ENCODE assay signal across 8 mouse cellular contexts in genomic region chr7:130719931-130720598, GRCm38 (mm10). TPM values are rescaled to one million over a fixed set of nuclear protein-coding genes. Genes with fewer than 3 reads are reported as not detected.
DNase-seq lines count a peak whose midpoint lies in the region; ATAC-seq and TF ChIP-seq lines count a peak whose summit lies in the region.

No protein-coding gene starts in this region.

- H3K4me3 ChIP-seq in lung, embryonic 16.5 days (ENCODE audit: low read length) = no peak overlapping the region
- H3K4me3 ChIP-seq in lung, postnatal 0 days (ENCODE audit: low read depth, low read length) = no peak overlapping the region
- no peak overlapping the region for H3K4me3 ChIP-seq in hindbrain, embryonic 11.5 days (ENCODE audit: low read depth, low read length)
- H3K4me3 ChIP-seq in stomach, embryonic 16.5 days (replicated peaks; ENCODE audit: low read length) = no peak overlapping the region

- no peak overlapping the region for H3K9ac ChIP-seq in lung, embryonic 16.5 days (ENCODE audit: low read length)
- no peak overlapping the region for H3K9ac ChIP-seq in lung, postnatal 0 days (replicated peaks; ENCODE audit: low read depth)
- H3K9ac ChIP-seq in hindbrain, embryonic 11.5 days (ENCODE audit: low read depth, low read length) = no peak overlapping the region; the same call in 1 of the 2 replicates
- H3K9ac ChIP-seq in stomach, embryonic 16.5 days (ENCODE audit: low read length) = no peak overlapping the region; the same call in 1 of the 2 replicates

- H3K27ac ChIP-seq in lung, embryonic 16.5 days (ENCODE audit: low read length) = peak overlapping the region; percentile 64
- no peak overlapping the region for H3K27ac ChIP-seq in lung, postnatal 0 days (ENCODE audit: low read length)
- peak overlapping the region; percentile 39 for H3K27ac ChIP-seq in hindbrain, embryonic 11.5 days (ENCODE audit: low read depth, low read length)
- peak overlapping the region; percentile 54 for H3K27ac ChIP-seq in stomach, embryonic 16.5 days (ENCODE audit: low read length)

- H3K27me3 ChIP-seq in lung, embryonic 16.5 days (ENCODE audit: control insufficient read depth, insufficient read depth, low read depth, low read length) = no peaks in the 10 kb centered on the region
- no peaks in the 10 kb centered on the region for H3K27me3 ChIP-seq in lung, postnatal 0 days (replicated peaks; ENCODE audit: insufficient read depth, low read length)
- H3K27me3 ChIP-seq in hindbrain, embryonic 11.5 days (ENCODE audit: control insufficient read depth, insufficient read depth, low read length) = no peaks in the 10 kb centered on the region
- H3K27me3 ChIP-seq in stomach, embryonic 16.5 days (ENCODE audit: control insufficient read depth, insufficient read depth, low read length) = no peaks in the 10 kb centered on the region

- H3K9me3 ChIP-seq in lung, embryonic 16.5 days (ENCODE audit: control insufficient read depth, low read length) = no peaks in the 10 kb centered on the region
- H3K9me3 ChIP-seq in lung, postnatal 0 days (ENCODE audit: low read length) = no peaks in the 10 kb centered on the region
- no peaks in the 10 kb centered on the region for H3K9me3 ChIP-seq in hindbrain, embryonic 11.5 days (ENCODE audit: control insufficient read depth, low read length)
- H3K9me3 ChIP-seq in stomach, embryonic 16.5 days (replicated peaks; ENCODE audit: control insufficient read depth, low read length) = no peaks in the 10 kb centered on the region

- 25% methylated on average over 16 of the region's 16 CpGs for WGBS in lung, embryonic 16.5 days
- 32% methylated on average over 16 of the region's 16 CpGs for WGBS in lung, postnatal 0 days
- WGBS in hindbrain, embryonic 11.5 days = 14% methylated on average over 16 of the region's 16 CpGs
- 38% methylated on average over 16 of the region's 16 CpGs for WGBS in stomach, embryonic 16.5 days

- no peak for TF ChIP-seq EP300 in lung, postnatal 0 days (IDR thresholded peaks at IDR 0.05)

- H3K4me2 ChIP-seq in lung, embryonic 16.5 days (ENCODE audit: low read depth, low read length) = no peak overlapping the region
- no peak overlapping the region for H3K4me2 ChIP-seq in lung, postnatal 0 days (replicated peaks; ENCODE audit: low read depth, low read length)
- no peak overlapping the region; the same call in 1 of the 2 replicates for H3K4me2 ChIP-seq in hindbrain, embryonic 11.5 days (replicated peaks; ENCODE audit: low read depth, low read length)
- peak overlapping the region; percentile 32 for H3K4me2 ChIP-seq in stomach, embryonic 16.5 days (ENCODE audit: low read depth, low read length)

- DNase-seq in lung, postnatal 0 days (ENCODE audit: low spot score) = no peak
- DNase-seq in hindbrain, embryonic 11.5 days (ENCODE audit: low spot score) = no peak
- DNase-seq in kidney, postnatal 25 days = peak; percentile 20 to 51
- DNase-seq in right cerebral cortex, postnatal 4 days = no peak
- DNase-seq in lung, postnatal 10 days = no peak
- DNase-seq in liver = no peak

- H3K4me1 ChIP-seq in lung, embryonic 16.5 days (replicated peaks; ENCODE audit: control insufficient read depth, insufficient read depth, low read length) = peaks cover 5% of the 10 kb centered on the region; the same call in 1 of the 2 replicates
- H3K4me1 ChIP-seq in lung, postnatal 0 days (ENCODE audit: insufficient read depth, low read depth, low read length) = no peaks in the 10 kb centered on the region
- H3K4me1 ChIP-seq in hindbrain, embryonic 11.5 days (replicated peaks; ENCODE audit: control insufficient read depth, insufficient read depth, low read length) = 0 out of 2 replicates have a peak, but pooled peaks cover 3% of the 10 kb centered on the region
- H3K4me1 ChIP-seq in stomach, embryonic 16.5 days (ENCODE audit: control insufficient read depth, insufficient read depth, low read length) = peaks cover 9% of the 10 kb centered on the region; the same call in 1 of the 2 replicates

- H3K36me3 ChIP-seq in lung, embryonic 16.5 days (ENCODE audit: control insufficient read depth, insufficient read depth, low read length) = peaks cover 2% of the 10 kb centered on the region; the same call in 1 of the 2 replicates
- no peaks in the 10 kb centered on the region for H3K36me3 ChIP-seq in lung, postnatal 0 days (ENCODE audit: insufficient read depth, low read length)
- peaks cover 3% of the 10 kb centered on the region; the same call in 1 of the 2 replicates for H3K36me3 ChIP-seq in hindbrain, embryonic 11.5 days (ENCODE audit: control insufficient read depth, insufficient read depth, low read length)
- peaks cover 3% of the 10 kb centered on the region; the same call in 1 of the 2 replicates for H3K36me3 ChIP-seq in stomach, embryonic 16.5 days (ENCODE audit: control insufficient read depth, insufficient read depth, low read length)

- TF ChIP-seq CTCF in lung, postnatal 0 days (IDR thresholded peaks at IDR 0.05) = no peak

- peak; percentile 46; the same call in 1 of the 2 replicates for ATAC-seq in lung, embryonic 16.5 days (ENCODE audit: low read depth)
- no peak for ATAC-seq in lung, postnatal 0 days
- no peak for ATAC-seq in hindbrain, embryonic 11.5 days (ENCODE audit: low FRiP score)
- peak; percentile 42; the same call in 1 of the 2 replicates for ATAC-seq in stomach, embryonic 16.5 days (ENCODE audit: insufficient read depth, low FRiP score)

RNA-seq across cellular contexts. Expression of gene Btbd16, which starts 53.8 kb away (rescaled TPM):
- polyA plus RNA-seq in lung, embryonic 16.5 days (2015; fragmentation: Nextera tagmentation; extraction: Ambion mirVana) = 0.06 TPM in 1 of 2 replicates, not detected in the other
- 0.08 TPM in 1 of 2 replicates, not detected in the other for polyA plus RNA-seq in lung, postnatal 0 days (2015; fragmentation: Nextera tagmentation; extraction: Ambion mirVana)
- polyA plus RNA-seq in hindbrain, embryonic 11.5 days (2014; fragmentation: Nextera tagmentation; extraction: Ambion mirVana) = 0.08 TPM in 1 of 2 replicates, not detected in the other
- 0.10 and 0.14 TPM in 2 replicates for polyA plus RNA-seq in stomach, embryonic 16.5 days (2015; fragmentation: Nextera tagmentation; extraction: Ambion mirVana)

Comparison
In these comparisons a context has a peak if more than half of its experiments do, and no peak if none do; other contexts are left out.
1. ATAC-seq: peak in lung, embryonic 16.5 days (single experiment) and stomach, embryonic 16.5 days (single experiment); none in lung, postnatal 0 days (single experiment) and hindbrain, embryonic 11.5 days (single experiment).
2. DNase-seq: peak in kidney, postnatal 25 days (2 of 2); none in lung, postnatal 0 days (single experiment), hindbrain, embryonic 11.5 days (single experiment), right cerebral cortex, postnatal 4 days (single experiment), lung, postnatal 10 days (single experiment) and liver (single experiment).